Mouse (Mus musculus) embryonic facial prominence, embryonic 14.5 days (tissue): Measurements from ENCODE around the gene Tex38. TPM values are rescaled to one million over a fixed set of nuclear protein-coding genes. Genes with fewer than 3 reads are reported as not detected.

Experiments used
- ATAC-seq: fragments of 200-750 bp; cut with Nextera tagmentation; 2 replicates; pipeline ENCODE4 v1.8.0; 2017; ENCODE audit warnings: low read depth, moderate number of reproducible peaks, moderate TSS enrichment
- DNase-seq: peaks from one replicate; pipeline ENCODE4 v3.0.0-alpha.2; 2015; ENCODE audit warnings: low spot score
- H3K27ac ChIP-seq: fragments of 300-500 bp; sonication (generic); replicated peaks from 2 replicates; pipeline ENCODE4 v1.5.1; 2014; ENCODE audit warnings: low read depth, mild to moderate bottlenecking, low read length, moderate library complexity
- H3K27me3 ChIP-seq: fragments of 300-500 bp; sonication (generic); replicated peaks from 2 replicates; pipeline ENCODE4 v1.6.1; 2014; ENCODE audit warnings: low read length; ENCODE audit not compliant: control insufficient read depth, insufficient read depth
- H3K36me3 ChIP-seq: fragments of 300-500 bp; sonication (generic); 2 replicates; pipeline ENCODE4 v1.6.1; 2014; ENCODE audit warnings: low read length, mixed read lengths; ENCODE audit not compliant: control insufficient read depth, insufficient read depth
- H3K4me1 ChIP-seq: fragments of 300-500 bp; sonication (generic); 2 replicates; pipeline ENCODE4 v1.6.1; 2014; ENCODE audit warnings: antibody characterized with exemption, low read length; ENCODE audit not compliant: control insufficient read depth, insufficient read depth
- H3K4me2 ChIP-seq: fragments of 300-500 bp; sonication (generic); 2 replicates; pipeline ENCODE4 v1.6.1; 2014; ENCODE audit warnings: low read depth, mild to moderate bottlenecking, low read length, moderate library complexity, mixed read lengths
- H3K4me3 ChIP-seq: fragments of 300-500 bp; sonication (generic); 2 replicates; pipeline ENCODE4 v1.5.1; 2014; ENCODE audit warnings: low read depth, mild to moderate bottlenecking, low read length
- H3K9ac ChIP-seq: fragments of 300-500 bp; sonication (generic); 2 replicates; pipeline ENCODE4 v1.6.1; 2014; ENCODE audit warnings: low read depth, mild to moderate bottlenecking, low read length, moderate library complexity, mixed read lengths
- H3K9me3 ChIP-seq: fragments of 300-500 bp; sonication (generic); 2 replicates; pipeline ENCODE4 v1.6.1; 2016; ENCODE audit warnings: low read length; ENCODE audit not compliant: control insufficient read depth
- WGBS: fragments of 180-500 bp; shearing (Covaris S2); extraction: QIAGEN DNeasy Blood & Tissue Kit; methylation state at CpG from one replicate; pipeline ENCODE4 v1.1.7; 2014; 5-methylcytosine and 5-hydroxymethylcytosine counted together
- polyA plus RNA-seq: library from polyadenylated mRNA; unstranded; fragments of >200 nt; fragmentation: Nextera tagmentation; extraction: Ambion mirVana; gene quantifications from 2 replicates; pipeline ENCODE4 v1.2.1, GENCODE M21; 2014

Gene Tex38
- polyA plus RNA-seq, 1 experiment from 2014 or later: not detected

DNA sequence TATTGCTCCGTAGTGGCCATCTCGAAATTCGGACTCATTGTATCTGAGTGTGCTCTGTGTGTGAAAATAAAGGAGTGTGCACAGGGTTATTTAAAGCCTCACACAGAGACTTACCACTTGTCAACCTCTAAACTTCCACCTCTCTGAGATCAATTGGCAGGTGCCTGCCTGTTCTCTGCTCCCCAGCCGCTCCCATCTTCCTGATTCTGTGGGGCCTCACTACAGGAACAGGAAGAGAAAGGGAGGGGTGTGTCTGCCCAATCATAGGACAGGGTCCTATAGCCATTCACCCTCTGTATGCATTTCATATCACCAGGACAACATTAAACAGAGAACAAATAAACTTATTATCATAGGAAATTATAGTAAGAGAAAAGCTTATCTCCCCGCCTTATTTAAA lies 47.1 kb downstream of the Tex38 start:
- DNase-seq (no peak), ATAC-seq (no peak)
- H3K27ac ChIP-seq: no peak overlapping the region
- peaks cover 5% of the 10 kb centered on the region for H3K4me1 ChIP-seq
- WGBS: 69% methylated on average over 5 of the region's 5 CpGs
- H3K27me3 ChIP-seq: no peaks in the 10 kb centered on the region
- no peak overlapping the region for H3K4me3 ChIP-seq
- H3K36me3 ChIP-seq: no peaks in the 10 kb centered on the region
- H3K9ac ChIP-seq: no peak overlapping the region
- no peaks in the 10 kb centered on the region for H3K9me3 ChIP-seq
- no peak overlapping the region for H3K4me2 ChIP-seq

GRCm38 (mm10) chr4:115732223-115732818 lies 48.5 kb downstream of the Tex38 start:
- H3K4me1 ChIP-seq: no peaks in the 10 kb centered on the region
- no peaks in the 10 kb centered on the region for H3K36me3 ChIP-seq
- H3K9me3 ChIP-seq: no peaks in the 10 kb centered on the region
- no peaks in the 10 kb centered on the region for H3K27me3 ChIP-seq
- no peak overlapping the region for H3K27ac ChIP-seq
- no peak overlapping the region for H3K4me2 ChIP-seq
- no peak overlapping the region for H3K4me3 ChIP-seq
- DNase-seq: no peak
- no peak for ATAC-seq
- WGBS: 61% methylated on average over 3 of the region's 3 CpGs
- H3K9ac ChIP-seq: no peak overlapping the region

DNA sequence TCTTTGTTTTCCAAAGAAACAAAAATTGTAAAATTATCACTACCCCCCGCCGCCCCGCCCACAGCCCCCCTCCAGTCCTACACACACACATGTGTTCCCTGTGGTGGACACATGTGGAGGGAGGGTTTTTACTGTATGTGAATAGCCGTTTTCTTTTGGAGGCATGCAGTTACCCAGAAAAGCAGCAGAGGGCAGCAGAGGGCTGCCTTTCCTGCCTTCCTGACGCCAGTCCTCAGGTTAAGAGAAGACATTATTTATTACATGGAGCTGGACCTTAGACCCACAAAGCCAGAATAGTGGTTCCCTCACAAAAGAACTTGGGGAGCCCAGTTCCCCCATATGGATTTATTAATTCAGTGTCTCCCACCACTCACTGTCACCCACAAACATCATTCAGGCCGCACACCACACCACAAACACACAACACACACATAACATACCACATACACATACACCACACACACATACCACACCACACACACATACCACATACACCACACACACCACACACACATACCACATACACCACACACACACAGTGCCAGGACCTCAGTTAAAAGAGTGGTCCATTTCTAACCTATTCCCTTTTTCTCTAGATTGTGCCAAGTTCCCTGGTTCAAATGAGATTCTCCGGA lies 49.1 kb downstream of the Tex38 start:
- H3K36me3 ChIP-seq: no peaks in the 10 kb centered on the region
- 17% methylated on average over 7 of the region's 7 CpGs for WGBS
- H3K27ac ChIP-seq: no peak overlapping the region
- no peaks in the 10 kb centered on the region for H3K27me3 ChIP-seq
- H3K9me3 ChIP-seq: no peaks in the 10 kb centered on the region
- ATAC-seq (0 out of 2 replicates have a peak, but pooled peaks have one; percentile 55), DNase-seq (peak; percentile 53)
- H3K9ac ChIP-seq: no peak overlapping the region
- no peak overlapping the region for H3K4me3 ChIP-seq
- H3K4me1 ChIP-seq: no peaks in the 10 kb centered on the region
- no peak overlapping the region for H3K4me2 ChIP-seq

Other genes starting within 250 kb of the Tex38 start
- not detected in 2 replicates for gene Cyp4a31, start 217.4 kb downstream of the Tex38 start, polyA plus RNA-seq
- not detected in 2 replicates for gene Cyp4a32, start 180.0 kb downstream of the Tex38 start, polyA plus RNA-seq
- gene Cyp4b1, start 133.3 kb downstream of the Tex38 start, polyA plus RNA-seq: 4.9 and 6.3 TPM in 2 replicates
- gene Efcab14, start 43.3 kb downstream of the Tex38 start, polyA plus RNA-seq: 42.3 and 43.9 TPM in 2 replicates
- 54.4 and 58.7 TPM in 2 replicates for gene Atpaf1, start 3.8 kb upstream of the Tex38 start, polyA plus RNA-seq
- 8.3 and 11.6 TPM in 2 replicates for gene Mob3c, start 47.1 kb upstream of the Tex38 start, polyA plus RNA-seq
- gene Mknk1, start 58.2 kb upstream of the Tex38 start, polyA plus RNA-seq: 24.1 and 25.3 TPM in 2 replicates
- 0.31 TPM in 1 of 2 replicates, not detected in the other for gene Kncn, start 103.4 kb upstream of the Tex38 start, polyA plus RNA-seq
- gene 6430628N08Rik, start 109.6 kb upstream of the Tex38 start, polyA plus RNA-seq: 0.10 and 0.29 TPM in 2 replicates
- 0.26 and 0.58 TPM in 2 replicates for gene Dmbx1, start 158.9 kb upstream of the Tex38 start, polyA plus RNA-seq
- gene Faah, start 236.9 kb upstream of the Tex38 start, polyA plus RNA-seq: 3.8 and 4.5 TPM in 2 replicates